Mouse (Mus musculus) thymus, adult 2 months (tissue): ENCODE measurements around the gene Lilr4b. TPM values are rescaled to one million over a fixed set of nuclear protein-coding genes. Genes with fewer than 3 reads are reported as not detected.
"Not testable (repeated sequence)": the region's sequence is repeated elsewhere in the genome, so short reads cannot be mapped to it uniquely, and the experiment has no call there.

Experiments
- DNase-seq: peaks from one replicate; pipeline ENCODE4 v3.0.0; 2021
- H3K27ac ChIP-seq: fragments of 200-500 bp; 2 replicates; pipeline ENCODE4 v1.5.1; 2012; ENCODE audit warnings: low read length, control low read depth; ENCODE audit not compliant: control insufficient read depth, insufficient read depth
- H3K27me3 ChIP-seq: fragments of 200-500 bp; 2 replicates; pipeline ENCODE4 v1.6.1; 2012; ENCODE audit warnings: mild to moderate bottlenecking, low read length, moderate library complexity, mixed read lengths; ENCODE audit not compliant: control insufficient read depth, insufficient read depth
- H3K36me3 ChIP-seq: fragments of 200-500 bp; 2 replicates; pipeline ENCODE4 v1.6.1; 2012; ENCODE audit warnings: mild to moderate bottlenecking, low read length, moderate library complexity; ENCODE audit not compliant: control insufficient read depth, insufficient read depth
- H3K4me1 ChIP-seq: fragments of 200-500 bp; replicated peaks from 2 replicates; pipeline ENCODE4 v1.6.1; 2012; ENCODE audit warnings: low read length; ENCODE audit not compliant: control insufficient read depth, insufficient read depth
- H3K4me3 ChIP-seq: fragments of 200-500 bp; 2 replicates; pipeline ENCODE4 v1.5.1; 2012; ENCODE audit warnings: mild to moderate bottlenecking, low read length, control low read depth, moderate library complexity; ENCODE audit not compliant: control insufficient read depth, insufficient read depth
- CTCF ChIP-seq: fragments of 200-500 bp; IDR thresholded peaks from 2 replicates; pipeline ENCODE4 v1.5.1; 2012; ENCODE audit warnings: mild to moderate bottlenecking, control low read depth, low read length, moderate library complexity, borderline replicate concordance; ENCODE audit not compliant: control insufficient read depth, poor library complexity, insufficient read depth; ENCODE audit errors: extremely low read depth
- POLR2A ChIP-seq: fragments of 200-500 bp; IDR thresholded peaks from 2 replicates; pipeline ENCODE4 v1.6.1; 2012; ENCODE audit warnings: mild to moderate bottlenecking, low read length, control low read depth, moderate library complexity; ENCODE audit not compliant: control insufficient read depth, poor library complexity, insufficient read depth; ENCODE audit errors: extremely low read depth
- WGBS: fragments of 180-500 bp; shearing (Covaris S2); methylation state at CpG from one replicate; pipeline ENCODE4 v1.1.7; 2018; 5-methylcytosine and 5-hydroxymethylcytosine counted together
- polyA plus RNA-seq: library from polyadenylated mRNA; depleted of rRNA; stranded (reverse); fragments of >200 nt; gene quantifications from 2 replicates; pipeline ENCODE4 v1.2.3, GENCODE M21; 2012; rRNA removed

Lilr4b gene
- polyA plus RNA-seq: 1.5 and 2.8 TPM in 2 replicates

GRCm38 (mm10) chr10:51480397-51480796 is at the start of gene Lilr4b, which contains the start of gene Gm49339:
TSS of gene Lilr4b (plus strand) at chr10:51480632.
TSS of gene Gm49339 (plus strand) at chr10:51480612.
- 13% methylated on average over 1 of the region's 3 CpGs for WGBS
- not testable (repeated sequence) for DNase-seq, H3K4me1 ChIP-seq, H3K27ac ChIP-seq, H3K36me3 ChIP-seq, H3K4me3 ChIP-seq, H3K27me3 ChIP-seq

DNA sequence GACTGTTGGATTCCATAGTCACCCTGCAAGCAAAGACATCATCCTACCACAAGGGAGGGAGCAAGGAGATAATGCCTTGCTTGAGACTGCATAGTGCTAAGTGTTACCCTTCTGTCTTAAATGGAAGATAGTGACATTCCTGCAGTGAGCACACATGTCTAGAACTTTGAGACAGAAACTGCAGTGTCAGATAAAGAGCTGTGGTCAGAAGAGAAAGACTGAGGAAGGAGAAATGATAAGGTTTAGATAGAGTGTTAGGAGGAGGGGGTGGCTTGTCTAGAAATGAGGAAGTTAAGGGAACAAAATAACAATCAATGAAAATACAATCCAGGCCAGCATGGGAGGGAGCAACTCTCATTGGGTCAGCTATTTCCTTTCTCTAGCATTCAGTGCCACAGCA is 47.5 kb upstream of the Lilr4b start:
- Histone ChIP-seq H3K27ac (no peak overlapping the region), H3K4me3 (no peak overlapping the region), H3K27me3 (no peaks in the 10 kb centered on the region), H3K36me3 (no peaks in the 10 kb centered on the region), H3K4me1 (no peaks in the 10 kb centered on the region)
- no peak for DNase-seq
- TF ChIP-seq POLR2A (no peak), CTCF (no peak)

- H3K27me3 ChIP-seq: no peaks in the 10 kb centered on the region
- H3K4me3 ChIP-seq: no peak overlapping the region
- H3K4me1 ChIP-seq: no peaks in the 10 kb centered on the region
- 35% methylated on average over 3 of the region's 3 CpGs for WGBS
- no peak for TF ChIP-seq POLR2A
- TF ChIP-seq CTCF: no peak
- no peak overlapping the region for H3K27ac ChIP-seq
- no peaks in the 10 kb centered on the region for H3K36me3 ChIP-seq
- no peak for DNase-seq
Observed at GRCm38 (mm10) chr10:51435684-51436083, 44.7 kb upstream of the Lilr4b start.

DNA sequence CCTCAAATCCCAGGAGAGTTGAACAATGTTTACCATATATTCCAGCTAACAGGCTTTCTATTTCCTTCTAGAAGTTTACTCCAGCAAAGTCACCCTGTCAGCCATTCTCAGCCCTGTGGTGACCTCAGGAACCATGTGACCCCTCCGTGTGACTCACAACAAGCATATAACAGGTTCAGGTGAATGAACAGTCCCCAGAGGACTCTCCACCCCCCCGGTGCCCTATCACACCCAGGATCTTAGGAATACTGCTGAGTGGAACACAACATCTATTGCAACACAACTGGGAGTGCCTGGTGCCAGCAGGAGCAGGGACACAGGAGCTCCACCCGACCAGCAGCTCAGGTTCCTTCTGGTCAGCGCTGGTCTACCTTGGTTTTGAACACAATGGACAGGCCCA is 28.8 kb upstream of the Lilr4b start:
- Histone ChIP-seq H3K27ac (no peak overlapping the region), H3K27me3 (no peaks in the 10 kb centered on the region), H3K4me1 (no peaks in the 10 kb centered on the region), H3K36me3 (no peaks in the 10 kb centered on the region), H3K4me3 (no peak overlapping the region)
- 87% methylated on average over 4 of the region's 4 CpGs for WGBS
- no peak for DNase-seq
- TF ChIP-seq POLR2A (no peak), CTCF (no peak)

DNA sequence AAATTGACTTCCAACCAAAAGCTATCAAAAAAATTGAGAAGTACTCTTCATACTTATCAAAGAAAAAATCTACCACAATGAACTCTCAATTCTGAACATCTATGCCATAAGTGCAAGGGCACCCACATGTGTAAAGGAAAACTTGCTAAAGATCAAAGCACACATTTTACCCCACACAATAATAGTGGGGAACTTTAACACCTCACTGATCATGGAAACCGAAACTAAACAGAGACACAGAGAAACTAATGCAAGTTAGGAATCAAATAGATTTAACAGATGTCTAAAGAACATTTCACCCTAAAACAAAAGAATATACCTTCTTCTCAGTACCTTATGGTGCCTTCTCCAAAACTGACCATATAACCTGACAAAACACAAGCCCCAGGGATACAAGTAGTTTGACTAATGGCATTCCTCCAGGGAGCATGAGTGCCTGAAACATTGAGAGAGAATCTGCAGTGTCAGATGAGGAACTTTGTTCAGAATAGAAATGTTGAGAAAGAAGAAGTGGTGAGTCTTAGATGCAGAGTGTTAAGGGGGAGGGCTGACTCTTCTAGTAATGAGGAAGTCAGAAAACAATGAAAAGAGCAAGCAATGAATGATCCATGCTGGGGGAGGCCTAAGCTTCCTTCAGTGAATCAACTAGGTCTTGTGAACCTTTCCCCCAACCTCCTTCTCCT is 26.7 kb upstream of the Lilr4b start:
- H3K4me1 ChIP-seq: no peaks in the 10 kb centered on the region
- no peak for DNase-seq
- H3K27me3 ChIP-seq: no peaks in the 10 kb centered on the region
- H3K27ac ChIP-seq: no peak overlapping the region
- no peak overlapping the region for H3K4me3 ChIP-seq
- no peaks in the 10 kb centered on the region for H3K36me3 ChIP-seq
- TF ChIP-seq CTCF (no peak), POLR2A (no peak)
- 7% methylated on average over 1 of the region's 1 CpGs for WGBS

GRCm38 (mm10) chr10:51454365-51454764 is 26.1 kb upstream of the Lilr4b start:
- Histone ChIP-seq H3K27me3 (no peaks in the 10 kb centered on the region), H3K4me1 (no peaks in the 10 kb centered on the region), H3K4me3 (no peak overlapping the region), H3K27ac (no peak overlapping the region), H3K36me3 (no peaks in the 10 kb centered on the region)
- 7% methylated on average over 1 of the region's 1 CpGs for WGBS
- DNase-seq: no peak
- TF ChIP-seq POLR2A (no peak), CTCF (no peak)

DNA sequence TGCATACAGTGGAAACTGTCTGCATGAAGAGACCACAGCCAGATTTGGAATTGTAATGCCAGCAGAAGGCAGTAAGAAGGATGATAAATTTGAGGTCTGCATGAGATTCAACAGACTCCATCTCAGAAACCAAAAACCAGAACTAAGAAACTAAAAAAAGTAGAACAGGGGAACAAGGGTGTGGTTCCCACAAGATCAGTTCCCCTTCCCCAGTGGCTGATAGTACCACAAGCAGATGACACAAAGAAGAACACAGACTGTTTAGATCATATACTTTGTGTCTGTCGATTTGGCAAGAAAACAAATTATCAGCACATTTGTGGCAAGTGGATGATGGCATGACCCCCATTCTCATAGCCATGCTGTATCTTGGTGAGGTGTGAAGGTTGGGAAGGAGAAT is 24.7 kb upstream of the Lilr4b start:
- 7% methylated on average over 1 of the region's 1 CpGs for WGBS
- no peak for DNase-seq

More for the DNA sequence above, 24.7 kb upstream of the Lilr4b start:
- no peak overlapping the region for H3K27ac ChIP-seq
- no peaks in the 10 kb centered on the region for H3K4me1 ChIP-seq
- no peaks in the 10 kb centered on the region for H3K36me3 ChIP-seq
- TF ChIP-seq CTCF: no peak
- no peak for TF ChIP-seq POLR2A
- H3K27me3 ChIP-seq: no peaks in the 10 kb centered on the region
- H3K4me3 ChIP-seq: no peak overlapping the region
